Mouse (Mus musculus): ENCODE results near the gene Eml6.

DNA sequence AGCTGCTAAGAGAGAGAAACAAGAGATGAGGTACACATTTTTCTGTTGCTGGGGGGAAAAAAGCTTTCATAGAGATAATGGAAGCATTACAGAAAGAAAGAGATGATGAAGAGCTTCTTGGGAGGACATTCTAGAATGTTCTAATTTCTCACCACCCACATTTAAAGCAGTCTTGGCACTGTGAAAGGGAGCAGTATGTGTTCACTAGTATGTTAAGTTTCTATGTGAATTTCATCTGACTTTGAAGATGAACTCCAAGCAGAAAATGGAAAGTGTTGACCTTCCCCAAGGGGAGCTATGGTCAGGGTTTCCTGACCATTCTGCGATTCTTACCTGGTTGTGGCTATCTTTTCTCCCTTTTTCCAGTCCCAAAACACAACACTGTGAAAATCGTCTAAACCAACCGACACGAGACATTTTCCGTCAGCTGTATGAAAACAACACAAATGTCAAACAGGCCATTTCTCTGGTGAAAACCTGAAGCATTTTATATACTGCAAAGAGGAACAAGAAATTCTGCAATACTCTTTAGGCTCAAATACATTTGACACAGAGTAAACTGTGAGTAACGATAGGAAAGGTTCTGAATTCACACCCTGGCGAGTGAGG is 216.7 kb downstream of the Eml6 start:
- no peak for TF ChIP-seq CTCF (IDR thresholded peaks at IDR 0.05; ENCODE audit: borderline replicate concordance, control insufficient read depth, extremely low read depth, insufficient read depth, low read length, poor library complexity)
- no peak for TF ChIP-seq POLR2A (IDR thresholded peaks at IDR 0.05; ENCODE audit: control insufficient read depth, extremely low read depth, insufficient read depth, low read length, poor library complexity)
